Mouse (Mus musculus): Measurements from ENCODE around the gene Znrd1. TPM values are rescaled to one million over a fixed set of nuclear protein-coding genes. Genes with fewer than 3 reads are reported as not detected.

The Znrd1 gene
- total and polyA plus RNA-seq, 3 experiments, result 26.4 to 38.2 TPM; not detected in 1

DNA sequence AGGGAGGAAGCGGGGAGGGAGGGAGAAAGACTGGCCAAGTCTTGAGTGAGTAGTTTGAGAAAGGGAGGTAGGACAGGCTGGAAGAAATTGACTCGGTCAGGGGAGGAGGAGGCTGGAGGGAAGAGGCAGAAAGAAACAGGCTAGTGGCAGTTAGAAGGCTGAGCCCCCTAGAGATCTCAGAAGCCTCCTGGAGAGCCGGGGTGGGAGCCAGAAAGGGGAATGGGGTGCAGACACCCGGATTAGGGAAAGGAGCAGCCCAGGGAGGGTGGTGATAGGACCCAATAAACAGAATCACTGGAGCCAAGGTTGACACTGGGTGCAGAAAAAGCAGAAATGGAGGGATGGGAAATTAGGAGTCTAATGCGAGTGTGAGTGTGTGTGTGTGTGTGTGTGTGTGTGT lies 14.7 kb downstream of the Znrd1 start:
- H3K27me3 ChIP-seq (ENCODE audit: control insufficient read depth in 1 of 2, insufficient read depth in 2 of 2, low read length in 2 of 2), result peaks cover 2% of the 10 kb centered on the region in 2 experiments
- H3K79me2 ChIP-seq (ENCODE audit: control insufficient read depth, insufficient read depth, low read length, poor library complexity), result no peaks in the 10 kb centered on the region
- no peaks in the 10 kb centered on the region for H3K9me3 ChIP-seq (replicated peaks; ENCODE audit: insufficient read depth, low read length)
- no peak for DNase-seq (ENCODE audit: low read depth, low spot score)
- H3K9ac ChIP-seq (ENCODE audit: control insufficient read depth, low read depth, low read length, poor library complexity, severe bottlenecking), result no peak overlapping the region
- H3K4me1 ChIP-seq (ENCODE audit: control insufficient read depth in 1 of 2, insufficient read depth in 2 of 2, low read length in 2 of 2), result no peaks in the 10 kb centered on the region
- H3K36me3 ChIP-seq (ENCODE audit: control insufficient read depth in 1 of 2, insufficient read depth in 2 of 2, low read length in 2 of 2), result no peaks in the 10 kb centered on the region
- no peak for TF ChIP-seq CTCF (IDR thresholded peaks at IDR 0.05 in 2 of 3, conservative IDR thresholded peaks at IDR 0.05 in 1 of 3; ENCODE audit: control insufficient read depth in 1 of 3, insufficient read depth in 1 of 3, low read depth in 2 of 3, low read length in 3 of 3, poor library complexity in 1 of 3, severe bottlenecking in 1 of 3)
- TF ChIP-seq NELFE (IDR thresholded peaks at IDR 0.05; ENCODE audit: low read depth, low read length), result no peak
- TF ChIP-seq KAT2A (conservative IDR thresholded peaks at IDR 0.05; ENCODE audit: low read depth, low read length), result no peak
- TF ChIP-seq TCF12 (IDR thresholded peaks at IDR 0.05; ENCODE audit: low read depth, low read length), result no peak
- H3K27ac ChIP-seq (ENCODE audit: control insufficient read depth, low read depth, low read length), result no peak overlapping the region
- H3K4me3 ChIP-seq (ENCODE audit: control insufficient read depth in 1 of 2, insufficient read depth in 1 of 2, low read depth in 2 of 2, low read length in 2 of 2), result no peak overlapping the region

DNA sequence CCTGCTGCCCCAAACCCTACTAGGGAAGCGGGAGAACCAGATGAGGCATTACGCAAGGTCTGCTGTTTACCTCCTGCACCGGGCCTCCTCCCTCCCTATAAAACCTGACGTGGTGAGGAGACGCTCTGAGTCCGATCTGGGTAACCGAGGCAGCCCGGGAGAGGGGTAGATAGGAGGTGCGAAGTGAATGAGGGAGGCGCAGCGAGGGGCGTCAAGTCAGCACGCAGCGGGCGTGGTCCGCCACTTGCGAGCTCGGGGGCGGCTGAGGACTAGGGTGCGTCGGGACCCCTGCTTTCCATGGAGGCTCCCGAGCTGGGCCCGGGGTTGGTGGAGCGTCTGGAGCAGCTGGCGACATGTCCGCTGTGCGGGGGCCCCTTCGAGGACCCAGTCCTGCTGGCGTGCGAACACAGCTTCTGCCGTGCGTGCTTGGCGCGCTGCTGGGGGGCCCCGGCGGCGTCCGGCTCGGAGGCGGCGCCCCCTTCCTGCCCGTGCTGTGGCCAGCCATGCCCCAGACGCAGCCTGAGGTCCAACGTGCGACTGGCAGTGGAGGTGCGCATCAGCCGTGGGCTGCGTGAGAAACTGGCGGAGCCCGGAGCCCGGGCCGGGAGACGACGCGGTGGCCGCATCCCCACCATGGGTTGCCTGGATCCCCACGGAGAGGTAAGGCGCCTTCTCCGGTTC lies 15.4 kb downstream of the Znrd1 start, which contains the start of gene Rnf39:
Rnf39 (plus strand) TSS at position 128 of the 681 bp plus-strand sequence.
- H3K4me3 ChIP-seq (ENCODE audit: control insufficient read depth in 1 of 2, insufficient read depth in 1 of 2, low read depth in 2 of 2, low read length in 2 of 2), result no peak within 1 kb of the TSS
- no peak within 1 kb of the TSS for H3K27ac ChIP-seq (ENCODE audit: control insufficient read depth, low read depth, low read length)
- peaks cover 0 to under 1% of the 10 kb centered on the region in 2 experiments; a peak in 1 of 4 replicates for H3K4me1 ChIP-seq (ENCODE audit: control insufficient read depth in 1 of 2, insufficient read depth in 2 of 2, low read length in 2 of 2)
- TF ChIP-seq GABPA (IDR thresholded peaks at IDR 0.05; ENCODE audit: low read depth, low read length) (no peak), MEF2A (IDR thresholded peaks at IDR 0.05; ENCODE audit: extremely low read depth, insufficient replicate concordance, low read depth, low read length, poor library complexity, severe bottlenecking) (no peak), MXI1 (IDR thresholded peaks at IDR 0.05; ENCODE audit: low read depth, low read length) (no peak), EP300 (IDR thresholded peaks at IDR 0.05; ENCODE audit: low read depth in 1 of 2, low read length in 2 of 2) (no peak), POLR2AphosphoS5 (IDR thresholded peaks at IDR 0.05; ENCODE audit: borderline replicate concordance, low read depth, low read length) (no peak), USF1 (IDR thresholded peaks at IDR 0.05; ENCODE audit: low read depth, low read length) (no peak), ZC3H11A (IDR thresholded peaks at IDR 0.05; ENCODE audit: low read depth, low read length) (no peak), GATA1 (IDR thresholded peaks at IDR 0.05; ENCODE audit: low read depth, low read length) (no peak), TAL1 (IDR thresholded peaks at IDR 0.05; ENCODE audit: low read length) (no peak), ETS1 (IDR thresholded peaks at IDR 0.05; ENCODE audit: low read depth, low read length) (no peak), SIN3A (IDR thresholded peaks at IDR 0.05; ENCODE audit: low read length) (no peak)
- H3K36me3 ChIP-seq (ENCODE audit: control insufficient read depth in 1 of 2, insufficient read depth in 2 of 2, low read length in 2 of 2), result no peaks in the 10 kb centered on the region
- H3K27me3 ChIP-seq (ENCODE audit: control insufficient read depth in 1 of 2, insufficient read depth in 2 of 2, low read length in 2 of 2), result peaks cover 2% of the 10 kb centered on the region in 2 experiments
- DNase-seq (ENCODE audit: low read depth, low spot score), result no peak
- H3K79me2 ChIP-seq (ENCODE audit: control insufficient read depth, insufficient read depth, low read length, poor library complexity), result no peaks in the 10 kb centered on the region
- H3K9ac ChIP-seq (ENCODE audit: control insufficient read depth, low read depth, low read length, poor library complexity, severe bottlenecking), result no peak within 1 kb of the TSS
- no peaks in the 10 kb centered on the region for H3K9me3 ChIP-seq (replicated peaks; ENCODE audit: insufficient read depth, low read length)
